Mouse (Mus musculus): ENCODE data around the gene Pole. TPM values are rescaled to one million over a fixed set of nuclear protein-coding genes. Genes with fewer than 3 reads are reported as not detected.

Pole gene
- polyA plus RNA-seq, 3 experiments from 2014 or later: 4.2 to 16.9 (median 6.5) TPM

GRCm38 (mm10) chr5:110345553-110345952, 59.4 kb downstream of the Pole start:
- ATAC-seq: no peak

GRCm38 (mm10) chr5:110347006-110347405, 60.9 kb downstream of the Pole start:
- no peak for ATAC-seq

GRCm38 (mm10) chr5:110354716-110355115, 68.6 kb downstream of the Pole start:
- no peak for ATAC-seq

- ATAC-seq: peak; percentile 60
Observed at GRCm38 (mm10) chr5:110357531-110358179, 71.5 kb downstream of the Pole start.

GRCm38 (mm10) chr5:110361465-110361864, 75.4 kb downstream of the Pole start:
- no peak for ATAC-seq

GRCm38 (mm10) chr5:110362813-110363178, 76.7 kb downstream of the Pole start:
- ATAC-seq: peak; percentile 15

GRCm38 (mm10) chr5:110363179-110363821, 77.2 kb downstream of the Pole start:
- ATAC-seq: peak; percentile 80

- no peak for ATAC-seq
Observed at GRCm38 (mm10) chr5:110363822-110364545, 77.9 kb downstream of the Pole start.

- peak; percentile 46 for ATAC-seq
Observed at GRCm38 (mm10) chr5:110376802-110377433, 90.8 kb downstream of the Pole start.

GRCm38 (mm10) chr5:110378181-110378583, 92.1 kb downstream of the Pole start:
- no peak for ATAC-seq

- ATAC-seq: no peak
Observed at GRCm38 (mm10) chr5:110379086-110379485, 93.0 kb downstream of the Pole start.

GRCm38 (mm10) chr5:110379823-110380222, 93.7 kb downstream of the Pole start:
- ATAC-seq: no peak

- no peak for ATAC-seq
Observed at GRCm38 (mm10) chr5:110384491-110384890, 98.4 kb downstream of the Pole start.

- ATAC-seq: no peak
Observed at GRCm38 (mm10) chr5:110385263-110385662, 99.2 kb downstream of the Pole start.

- no peak for ATAC-seq
Observed at GRCm38 (mm10) chr5:110386371-110387330, 100.5 kb downstream of the Pole start.

Other genes with a start within 250 kb of the Pole start
- gene Gm17655, start 213.8 kb upstream of the Pole start, polyA plus RNA-seq (2017; shearing (Covaris generic)): 1 to 10 TPM; 5.6 to 9.1 (median 8.4) TPM
- 1 to 10 TPM; 1.2 to 2.9 (median 1.7) TPM for gene Gm35315, start 191.9 kb upstream of the Pole start, polyA plus RNA-seq (2017; shearing (Covaris generic))
- 1 to 10 TPM in 1 of 3 experiments, under 1 TPM in 2; 0.54 to 1.7 (median 0.75) TPM for gene Plcxd1, start 186.3 kb upstream of the Pole start, polyA plus RNA-seq (2017; shearing (Covaris generic))
- 10 to 100 TPM; 12.3 to 15.1 (median 13.5) TPM for gene Gtpbp6, start 178.1 kb upstream of the Pole start, polyA plus RNA-seq (2017; shearing (Covaris generic))
- 1 to 10 TPM; 2.7 to 4.5 (median 4.4) TPM for gene Zfp605, start 176.2 kb upstream of the Pole start, polyA plus RNA-seq (2017; shearing (Covaris generic))
- 10 to 100 TPM; 33.8 to 56.1 (median 45.1) TPM for gene Chfr, start 150.5 kb upstream of the Pole start, polyA plus RNA-seq (2017; shearing (Covaris generic))
- gene Golga3, start 109.6 kb upstream of the Pole start, polyA plus RNA-seq (2017; shearing (Covaris generic)): 10 to 100 TPM; 18.9 to 22.7 (median 21.9) TPM
- gene Ankle2, start 55.3 kb upstream of the Pole start, polyA plus RNA-seq (2017; shearing (Covaris generic)): 10 to 100 TPM; 15.5 to 19.4 (median 16.0) TPM
- 10 to 100 TPM; 20.3 to 32.8 (median 29.9) TPM for gene Pgam5, start 16.4 kb upstream of the Pole start, polyA plus RNA-seq (2017; shearing (Covaris generic))
- 1 to 10 TPM; 2.7 to 4.2 (median 3.1) TPM for gene Pxmp2, start 120 bp upstream of the Pole start, polyA plus RNA-seq (2017; shearing (Covaris generic))
- gene P2rx2, start 56.9 kb downstream of the Pole start, polyA plus RNA-seq (2017; shearing (Covaris generic)): not detected
- gene Lrcol1, start 58.4 kb downstream of the Pole start, polyA plus RNA-seq (2017; shearing (Covaris generic)): under 1 TPM in 1 of 3 experiments, not detected in 2; 0.49 TPM
- 1 to 10 TPM; 4.2 to 9.1 (median 6.6) TPM for gene Fbrsl1, start 162.2 kb downstream of the Pole start, polyA plus RNA-seq (2017; shearing (Covaris generic))

Measured in inflammation-experienced regulatory T-cells, adult 6 months (primary cell).